Mouse (Mus musculus) kidney, postnatal 14 days (tissue): ENCODE measurements at regions not wholly inside any gene's neighbourhood (a gene's known extent, or its start where the extent isn't known, plus 50 kb on each side); places are given as distances from the start of the nearest gene placed in this dataset.
"Not testable (repeated sequence)": the region's sequence is repeated elsewhere in the genome, so short reads cannot be mapped to it uniquely, and the experiment has no call there.

Source experiments
- DNase-seq: peaks from one replicate; pipeline ENCODE4 v3.0.0; 2022; ENCODE audit warnings: mixed read lengths

DNA sequence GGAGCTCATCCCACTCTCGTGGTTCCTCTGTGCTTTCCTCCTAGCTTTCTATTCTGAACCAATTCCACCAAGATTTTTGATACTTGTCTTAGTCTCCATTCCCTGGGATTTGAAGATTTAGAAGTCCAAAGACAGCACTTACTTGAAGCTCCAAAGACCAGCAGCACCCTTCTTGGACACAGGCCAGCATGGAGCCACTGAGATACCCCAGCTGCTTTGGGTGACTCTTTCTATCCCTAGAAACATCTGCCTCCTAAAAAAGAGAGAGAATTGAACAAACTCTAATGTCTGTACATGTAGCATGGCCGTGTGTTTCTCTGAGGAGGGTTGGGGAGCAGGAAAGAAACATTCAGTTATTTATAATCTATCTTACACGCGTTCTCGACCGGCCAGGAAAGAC is 235.5 kb downstream of the Snx19 start:
- peak; percentile 49 for DNase-seq

DNA sequence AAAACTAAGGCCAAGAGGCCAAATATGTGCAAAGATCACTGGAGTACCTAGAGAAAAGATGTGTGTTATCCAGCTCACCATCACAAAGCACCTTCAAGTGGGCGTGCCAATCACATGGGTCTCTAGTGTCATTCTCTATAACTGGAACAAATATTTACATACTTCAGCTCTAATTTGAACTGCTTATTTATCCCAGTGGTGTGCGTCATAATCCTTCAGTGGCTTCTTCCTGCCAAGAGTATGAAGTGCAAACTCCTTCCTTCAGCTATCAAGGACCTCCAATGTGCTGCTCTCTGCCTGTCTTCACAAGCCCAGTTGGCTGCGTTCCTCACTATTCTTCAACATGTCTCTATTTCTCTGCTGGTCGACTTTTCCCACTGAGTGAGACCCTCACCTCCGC is 227.1 kb downstream of the Snx19 start:
- no peak for DNase-seq

DNA sequence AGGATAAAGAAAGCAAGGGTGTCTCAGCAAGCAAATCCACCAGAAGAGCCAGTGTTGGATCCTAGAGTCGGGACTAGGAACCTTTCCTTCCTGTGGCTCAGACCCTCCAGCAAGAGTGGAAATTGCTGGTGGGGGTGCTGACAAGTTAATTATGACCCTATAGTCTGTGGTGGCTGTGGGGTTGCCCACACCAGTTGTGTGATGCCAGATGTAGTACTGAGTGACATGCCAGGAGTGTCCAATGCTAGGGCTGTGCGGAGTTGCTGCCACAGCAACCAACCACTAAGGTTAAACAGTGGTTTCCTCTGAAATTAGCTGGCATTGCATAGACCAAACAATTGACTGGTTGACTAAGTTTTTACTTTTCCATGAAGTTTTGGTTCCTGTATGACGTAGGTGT is 226.3 kb downstream of the Snx19 start:
- DNase-seq: no peak

DNA sequence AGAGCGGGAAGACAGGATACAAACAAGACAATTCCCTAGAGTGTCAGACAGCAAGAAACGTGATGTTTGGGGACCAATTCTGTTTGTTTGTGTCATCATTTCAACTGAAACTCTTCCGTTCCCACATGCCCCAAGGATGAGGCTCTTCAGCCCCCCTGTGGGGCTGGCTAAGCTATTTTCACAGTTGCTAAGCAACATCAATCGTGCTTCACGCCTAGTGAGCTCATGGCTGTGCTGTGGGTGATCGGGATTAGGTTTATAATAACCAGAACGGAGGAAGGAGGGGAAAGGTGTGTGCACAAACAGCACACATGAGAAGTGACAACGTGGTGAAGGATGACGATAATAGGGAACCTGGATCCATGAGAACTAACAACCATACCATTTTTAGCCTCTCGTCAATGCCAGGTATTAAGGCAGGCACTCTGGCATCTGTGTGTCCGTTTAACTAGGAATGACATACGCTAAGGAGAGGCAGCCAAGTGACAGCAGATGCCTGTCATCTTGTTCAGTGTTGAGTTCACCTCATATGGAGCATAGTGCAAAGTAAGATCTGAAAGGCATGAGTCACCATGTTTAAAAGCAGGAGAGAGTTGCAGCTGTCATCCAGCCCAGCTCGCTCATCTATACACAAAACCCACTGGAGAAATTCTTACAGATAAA is 222.6 kb downstream of the Snx19 start:
- DNase-seq: no peak

DNA sequence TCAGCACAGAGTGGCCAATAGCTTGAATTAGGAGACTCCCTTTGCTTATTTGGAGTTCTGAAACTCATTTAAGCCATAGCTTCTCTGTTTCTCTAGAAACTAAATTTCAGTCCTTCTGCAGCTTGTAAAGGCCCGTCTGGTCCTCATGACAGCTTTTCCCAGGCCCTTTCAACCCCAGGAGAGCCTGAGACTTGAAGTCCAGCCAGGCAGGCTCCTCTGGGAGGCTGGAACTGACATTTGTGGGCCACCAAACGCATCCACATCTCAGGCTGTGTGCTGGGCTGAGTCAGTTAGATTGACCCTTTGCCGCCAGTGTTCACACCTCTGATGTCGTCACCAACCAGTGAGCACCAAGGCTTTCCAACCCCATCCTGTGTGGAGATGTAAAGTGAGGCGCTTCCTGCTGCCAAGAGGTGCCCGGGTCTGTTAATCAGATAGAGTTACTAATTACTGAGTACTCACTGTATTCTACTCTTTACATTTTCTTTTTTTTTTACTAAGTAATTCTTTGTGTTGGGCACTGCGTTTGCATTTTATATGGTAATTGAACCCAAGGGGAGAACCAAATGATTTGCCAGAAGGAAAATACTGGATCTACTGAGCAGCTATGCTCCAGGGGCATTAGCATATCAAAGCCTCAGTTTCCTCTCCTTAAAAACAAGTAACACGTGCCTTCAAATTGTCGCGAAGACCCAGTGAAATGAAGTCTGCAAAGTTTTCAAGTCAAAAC is 207.0 kb downstream of the Snx19 start:
- no peak for DNase-seq

DNA sequence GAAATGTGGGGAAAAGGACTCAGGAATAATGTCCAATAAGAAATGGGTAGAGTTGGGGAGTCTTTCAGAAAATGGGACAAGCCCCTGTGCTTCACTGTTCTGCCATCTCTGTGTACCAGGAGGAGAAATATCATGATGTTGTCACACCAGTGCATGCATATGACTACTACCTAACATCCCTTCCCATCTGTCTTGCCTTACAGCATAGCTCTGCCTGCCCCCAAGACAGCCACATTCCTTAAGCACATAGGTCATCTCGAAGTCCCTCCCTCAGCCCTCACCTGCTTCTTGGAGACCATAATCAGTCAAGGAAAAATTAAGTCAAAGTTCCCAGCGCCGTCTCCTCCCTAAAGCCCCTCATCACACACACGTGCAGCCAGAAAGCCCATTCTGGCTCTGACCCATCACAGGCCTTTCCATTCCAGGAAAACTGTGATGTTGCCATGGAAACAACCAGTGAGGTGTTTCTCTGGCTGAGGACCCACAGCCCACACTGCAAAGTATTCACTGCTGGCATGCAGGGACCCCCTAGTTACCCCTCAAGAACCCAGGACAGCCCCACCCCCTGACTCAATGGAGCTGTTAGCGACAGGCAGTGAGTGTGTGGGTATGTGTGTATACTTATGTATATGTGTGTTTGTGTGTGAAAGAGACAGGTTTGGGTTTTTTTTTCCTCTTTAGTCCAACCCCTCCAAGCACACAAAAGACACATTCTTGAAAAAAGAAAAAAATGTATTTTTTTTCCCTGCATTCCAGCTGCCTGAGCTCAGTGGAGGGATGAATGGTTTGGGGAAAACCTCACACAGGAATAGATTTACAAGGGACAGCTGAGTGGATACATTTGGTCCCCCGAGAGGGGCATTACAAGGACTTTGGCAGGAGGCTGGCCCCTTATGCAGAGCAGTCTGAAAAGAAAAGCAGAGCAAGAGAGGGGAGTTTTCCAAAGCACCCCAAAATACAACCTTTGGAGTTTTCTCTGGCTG is 205.5 kb downstream of the Snx19 start:
- DNase-seq: no peak

DNA sequence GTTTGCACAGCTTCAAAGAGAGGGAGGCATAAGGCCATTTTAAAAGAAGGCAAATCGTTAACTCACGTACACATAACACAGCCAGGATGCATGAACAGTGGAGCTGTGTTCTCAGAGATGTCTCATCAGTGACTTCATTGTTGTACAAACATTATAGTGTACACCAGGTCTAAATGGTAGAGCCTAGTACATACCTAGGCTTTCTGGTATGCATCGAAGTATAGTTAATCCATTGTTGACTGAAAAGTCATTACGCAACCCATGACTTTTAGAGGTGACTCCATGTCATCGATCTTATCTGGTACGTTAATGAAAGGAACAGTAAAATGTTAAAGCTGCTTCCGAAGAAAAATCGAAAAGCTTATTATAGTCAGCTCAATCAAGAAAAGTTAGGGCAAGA is 198.7 kb downstream of the Snx19 start:
- DNase-seq: no peak

DNA sequence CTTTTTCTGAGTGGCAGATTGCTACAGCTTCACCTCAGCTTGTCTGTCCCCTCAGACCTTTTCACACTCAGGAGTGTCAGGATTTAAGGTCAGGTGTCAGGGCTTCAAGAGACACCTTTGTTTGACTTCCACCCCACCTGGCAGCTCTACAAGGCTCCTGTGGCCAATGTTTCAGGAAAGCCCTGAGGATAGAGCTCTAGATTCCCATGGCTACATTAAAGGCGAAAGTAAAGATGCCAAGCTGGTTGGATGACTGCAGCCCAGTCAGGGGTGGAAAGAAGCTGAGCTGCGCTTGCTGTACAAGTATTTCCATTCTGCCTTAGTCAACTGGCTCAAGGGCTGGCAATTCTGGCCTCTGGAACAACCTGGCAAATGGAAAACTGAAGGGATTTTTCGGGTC is 198.2 kb downstream of the Snx19 start:
- DNase-seq: no peak

DNA sequence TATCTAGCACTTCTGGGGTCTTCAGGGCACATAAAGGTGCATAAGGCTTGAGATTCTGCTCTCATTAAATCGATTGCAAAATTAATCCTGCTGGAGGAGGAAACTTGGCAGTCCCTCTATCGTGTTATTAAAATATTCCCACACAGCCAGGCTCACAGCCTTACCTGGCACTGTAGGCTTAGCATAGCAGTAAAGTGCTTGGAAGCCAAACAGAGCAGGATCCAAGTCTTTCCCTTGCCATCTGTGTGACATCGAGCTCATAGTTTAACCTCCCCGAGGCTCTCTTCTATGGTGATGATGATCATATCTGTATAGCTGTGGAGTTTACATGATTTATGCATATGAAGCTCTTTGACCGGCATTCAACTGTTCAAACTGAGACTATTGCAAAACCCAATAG is 197.6 kb downstream of the Snx19 start:
- no peak for DNase-seq

DNA sequence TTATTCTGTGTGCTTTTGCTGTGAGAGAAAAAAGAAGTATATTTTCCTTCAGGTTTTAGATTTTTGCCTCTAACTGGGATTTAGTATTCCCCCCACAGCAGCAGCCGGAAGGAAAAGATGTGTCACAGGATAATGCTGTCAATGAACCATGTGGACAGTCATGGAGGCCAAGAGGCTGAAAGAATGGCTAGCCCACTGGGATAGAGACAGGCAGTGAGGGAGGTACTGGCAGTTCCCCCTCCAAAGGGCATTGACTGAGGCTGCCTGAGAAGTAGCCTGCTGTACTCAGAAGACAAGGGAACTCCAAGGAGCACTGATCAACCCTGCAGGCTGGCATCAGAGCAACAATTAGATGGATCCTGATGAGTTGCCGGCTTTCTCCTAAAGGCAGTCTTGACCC is 192.4 kb downstream of the Snx19 start:
- no peak for DNase-seq

DNA sequence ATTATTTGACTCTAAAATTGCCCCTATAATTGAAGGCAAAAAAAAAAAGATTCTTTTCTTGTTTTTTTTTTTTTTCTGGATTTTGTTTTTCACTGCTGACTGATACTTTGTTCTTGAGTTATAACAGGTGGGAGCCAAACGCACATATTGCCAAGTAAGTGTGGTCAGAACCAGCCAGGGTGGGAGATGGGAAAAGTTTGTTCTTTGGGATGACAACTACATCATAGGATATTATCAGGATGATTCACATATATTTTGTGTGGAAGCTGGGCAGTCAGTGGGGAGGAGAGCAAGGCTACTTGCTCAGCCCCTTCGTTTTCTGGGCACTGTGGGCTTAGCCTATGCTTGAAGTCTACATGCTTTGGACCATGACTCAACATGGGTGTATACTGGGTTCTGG is 191.3 kb downstream of the Snx19 start:
- DNase-seq: no peak

DNA sequence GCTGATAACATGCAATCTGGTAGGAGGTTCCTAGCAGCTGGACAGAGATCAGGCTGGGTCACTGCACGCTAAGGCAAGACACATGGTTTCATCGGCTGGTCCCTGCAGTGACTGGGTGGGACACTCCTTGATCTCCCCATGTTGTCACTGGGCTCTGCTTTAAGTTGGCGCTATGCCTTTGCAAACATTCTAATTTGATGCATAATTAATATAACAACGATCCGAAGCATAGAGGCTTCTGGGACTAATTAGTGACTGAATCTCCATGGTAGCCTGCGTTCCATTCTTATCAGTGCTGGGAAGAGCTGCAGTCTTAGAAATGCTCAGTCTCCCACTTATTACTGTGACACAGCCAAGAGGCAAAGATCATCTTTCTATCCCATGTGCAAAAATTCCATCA is 186.8 kb downstream of the Snx19 start:
- peak; percentile 58 for DNase-seq

DNA sequence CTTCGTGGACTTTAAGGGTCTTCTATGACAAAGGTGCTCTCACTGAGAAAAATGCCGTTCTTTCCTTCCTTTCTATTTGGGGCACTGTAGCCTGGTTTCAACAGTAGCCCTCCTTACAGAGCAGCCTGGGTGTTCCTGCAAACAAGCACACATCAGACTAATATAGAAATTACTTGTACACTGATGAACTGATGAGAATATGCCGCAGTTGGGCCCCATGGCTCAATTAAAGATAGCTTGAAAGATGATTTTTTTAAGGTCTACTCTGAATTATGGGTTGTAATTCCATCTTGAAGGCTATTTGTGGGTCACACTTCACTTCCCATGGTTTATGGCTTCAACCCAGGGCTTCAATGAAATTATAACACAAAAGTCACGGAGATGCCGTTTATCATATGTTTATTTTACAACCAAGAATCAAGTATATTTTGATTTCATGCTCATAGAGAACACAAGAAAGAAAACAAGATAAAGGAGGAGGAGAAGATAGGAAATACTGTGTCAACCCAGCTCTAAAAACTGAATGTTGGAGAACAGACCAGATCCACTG is 186.2 kb downstream of the Snx19 start:
- peak; percentile 21 for DNase-seq

DNA sequence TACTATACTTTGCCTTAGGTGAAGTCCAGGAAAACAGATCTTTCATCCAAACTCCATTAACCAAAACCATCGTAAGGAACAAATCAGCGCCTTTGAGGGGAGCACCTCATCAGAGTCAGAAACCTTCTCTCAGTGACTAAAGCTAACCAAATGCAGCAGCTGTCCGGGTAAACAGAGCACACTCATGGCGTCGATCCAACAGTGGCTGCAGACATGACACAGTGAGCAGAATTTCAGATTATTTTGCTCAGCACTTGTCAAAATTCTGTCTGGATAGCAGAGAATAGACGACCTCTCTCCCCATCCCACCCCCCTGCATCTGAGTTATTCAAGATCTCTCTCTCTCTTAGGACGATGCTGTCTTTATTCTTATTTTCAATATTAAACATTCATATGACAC is 183.4 kb downstream of the Snx19 start:
- no peak for DNase-seq

DNA sequence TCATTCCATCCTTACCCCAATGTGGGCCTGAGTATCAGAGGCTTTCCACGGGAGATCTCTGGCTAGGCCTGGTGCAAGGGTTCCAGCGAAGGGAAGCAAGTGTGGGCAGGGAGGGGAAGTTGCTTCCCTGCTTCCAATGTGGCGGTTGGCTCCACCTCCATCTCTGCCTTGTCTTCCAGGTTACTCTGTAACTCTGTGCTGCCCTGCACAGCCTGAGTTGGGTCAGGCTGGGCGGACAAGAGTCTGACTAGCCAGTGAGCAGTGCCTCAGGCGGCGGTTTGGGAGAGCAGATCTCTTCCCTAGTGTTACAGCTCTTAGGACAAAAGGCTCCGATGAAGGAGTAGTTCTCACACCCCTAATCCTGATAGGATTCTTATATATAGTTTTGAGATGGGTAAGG is 172.8 kb downstream of the Snx19 start:
- peak; percentile 7 for DNase-seq

DNA sequence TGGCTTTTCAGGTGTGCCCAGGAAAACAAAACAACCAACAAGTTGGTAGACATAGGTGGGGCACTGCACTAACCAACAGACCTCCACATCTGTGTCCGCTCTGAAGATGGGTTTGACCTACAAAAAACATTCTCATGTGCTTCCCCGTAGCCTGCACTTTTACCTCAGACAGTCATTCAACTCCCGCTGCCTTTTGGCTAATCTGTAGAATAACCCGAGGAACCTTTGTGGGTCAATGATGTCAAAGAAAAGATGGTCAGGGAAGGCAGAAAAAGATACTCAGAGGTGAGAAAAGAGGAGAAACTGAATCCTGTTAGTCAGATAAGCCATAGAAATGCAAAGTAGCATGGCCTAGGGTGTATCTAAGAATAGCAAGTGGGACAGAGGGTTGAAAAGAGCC is 170.8 kb downstream of the Snx19 start:
- no peak for DNase-seq

DNA sequence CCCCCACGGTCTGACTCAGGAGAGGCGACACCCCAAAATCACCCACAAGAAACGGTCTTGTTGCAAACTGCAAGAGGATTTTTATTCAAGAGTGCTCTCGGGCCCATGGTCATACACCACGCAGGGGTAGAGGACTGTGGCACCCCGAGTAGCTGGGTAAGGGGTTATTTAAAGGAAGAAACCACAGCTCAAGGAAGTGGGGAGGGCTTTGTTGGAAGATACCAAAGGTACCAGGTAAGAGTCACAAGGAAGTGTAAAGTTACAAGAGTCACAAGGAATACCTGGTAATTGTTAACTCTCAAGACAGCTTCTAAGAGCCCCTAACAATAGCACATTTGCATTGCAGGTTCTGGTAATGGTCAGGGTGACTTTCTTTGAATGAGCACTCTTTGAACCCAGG is 170.2 kb downstream of the Snx19 start:
- DNase-seq: not testable (repeated sequence)

DNA sequence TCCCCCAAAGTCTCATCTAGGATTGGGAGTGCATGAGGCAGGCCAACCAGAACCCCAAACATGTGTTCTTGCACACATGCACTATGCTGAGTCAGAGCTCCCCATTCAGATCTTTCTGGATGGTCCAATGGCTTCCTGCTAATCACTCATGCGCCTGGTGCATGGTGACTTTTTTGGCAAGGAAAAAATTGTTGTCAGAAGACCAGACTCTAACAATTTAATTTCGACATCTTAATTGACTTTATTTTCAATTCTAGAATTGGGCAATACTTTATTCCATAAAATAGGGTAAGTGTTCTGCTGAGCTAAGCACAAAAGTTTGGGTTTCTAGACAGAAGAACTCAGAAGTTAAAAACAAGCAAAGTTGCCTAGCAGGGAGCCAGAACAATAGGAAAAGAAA is 165.7 kb downstream of the Snx19 start:
- DNase-seq: no peak

DNA sequence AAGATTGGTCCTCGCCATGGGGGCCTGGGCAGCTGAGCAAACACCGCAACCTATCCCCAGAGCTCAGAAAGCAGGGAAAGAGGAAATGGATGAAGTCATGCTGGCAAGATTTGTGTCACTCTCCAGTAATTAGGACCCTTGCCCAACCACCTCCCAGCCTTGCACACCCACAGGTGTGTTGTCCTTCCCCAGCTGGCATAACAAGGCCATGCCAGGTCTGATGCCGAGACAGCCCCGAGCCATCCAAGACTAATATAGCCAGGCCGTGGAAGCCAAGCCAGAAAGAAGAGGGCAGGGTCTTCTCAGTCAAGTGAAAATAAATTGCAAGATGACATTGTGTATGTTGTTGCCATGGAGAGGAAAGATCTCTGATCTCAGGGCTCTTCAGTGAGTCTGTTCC is 164.3 kb downstream of the Snx19 start:
- DNase-seq: no peak

DNA sequence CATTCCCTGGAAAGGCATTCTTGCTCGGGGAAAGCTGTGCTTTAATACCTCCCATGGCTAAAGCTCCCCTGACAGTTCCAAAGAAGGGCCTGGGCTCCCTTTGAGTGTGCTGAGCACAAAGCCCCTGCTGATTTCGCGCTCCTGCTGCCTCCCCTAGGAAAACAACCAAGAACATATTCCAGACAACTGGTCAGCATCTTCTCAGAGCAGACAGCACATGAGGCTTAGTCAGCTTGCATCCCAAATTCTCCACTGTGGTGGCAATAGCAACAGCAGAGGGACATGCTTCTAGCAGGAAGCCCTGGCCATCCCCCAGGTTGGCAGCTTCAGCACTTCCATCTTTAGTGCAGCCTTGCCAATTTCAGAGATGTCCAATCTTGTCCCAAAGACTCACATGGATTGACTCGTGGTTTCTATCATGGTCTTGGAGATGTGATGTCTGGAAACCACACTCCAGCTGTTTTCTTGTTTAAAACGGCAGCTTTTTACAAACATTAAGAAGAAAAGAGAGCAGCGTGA is 163.8 kb downstream of the Snx19 start:
- DNase-seq: no peak

DNA sequence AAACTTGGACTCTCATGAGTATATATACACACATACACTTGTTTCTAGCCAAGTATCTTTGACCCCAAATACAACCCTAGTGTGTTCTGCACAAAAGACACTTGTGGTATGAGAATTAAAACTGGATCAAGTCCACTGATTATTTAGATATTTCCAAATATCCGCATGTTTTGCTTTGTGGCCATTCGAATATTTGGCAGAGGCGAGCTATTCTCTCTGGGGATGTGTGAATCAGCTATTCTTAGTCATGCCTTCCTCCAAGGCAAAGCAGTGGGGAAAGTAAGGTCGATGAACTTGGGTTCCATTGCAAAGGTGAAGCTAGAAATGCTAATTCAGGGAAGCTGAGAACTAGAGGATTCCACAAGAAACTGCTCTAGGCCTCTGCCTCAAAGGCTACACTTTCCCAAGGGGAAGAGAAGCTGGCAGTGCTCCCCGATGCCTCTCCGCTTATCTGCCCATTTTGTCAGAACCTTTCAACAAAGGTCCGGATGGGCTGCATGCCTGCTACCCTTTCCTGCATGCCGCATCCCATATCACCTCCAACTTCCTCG is 154.4 kb downstream of the Snx19 start:
- peak; percentile 6 for DNase-seq

DNA sequence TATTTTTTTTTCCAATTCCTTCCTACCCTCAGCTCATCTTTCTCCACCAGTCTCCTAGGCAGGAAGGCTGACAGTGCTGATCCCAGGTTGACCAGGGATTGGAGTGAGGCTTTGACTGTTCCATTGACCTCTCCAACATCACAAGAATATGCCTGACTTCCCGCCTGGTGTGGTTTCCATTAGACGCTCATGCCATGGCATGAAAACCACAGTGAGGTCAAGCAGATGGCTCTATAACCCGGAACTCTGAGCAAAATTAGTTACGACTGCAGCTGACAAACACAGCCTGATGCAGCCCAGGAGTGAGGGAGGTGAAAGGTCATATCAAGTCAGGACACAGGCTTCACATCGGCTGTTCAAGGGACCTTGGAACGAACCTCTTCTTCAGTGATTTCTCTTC is 153.6 kb downstream of the Snx19 start:
- no peak for DNase-seq

DNA sequence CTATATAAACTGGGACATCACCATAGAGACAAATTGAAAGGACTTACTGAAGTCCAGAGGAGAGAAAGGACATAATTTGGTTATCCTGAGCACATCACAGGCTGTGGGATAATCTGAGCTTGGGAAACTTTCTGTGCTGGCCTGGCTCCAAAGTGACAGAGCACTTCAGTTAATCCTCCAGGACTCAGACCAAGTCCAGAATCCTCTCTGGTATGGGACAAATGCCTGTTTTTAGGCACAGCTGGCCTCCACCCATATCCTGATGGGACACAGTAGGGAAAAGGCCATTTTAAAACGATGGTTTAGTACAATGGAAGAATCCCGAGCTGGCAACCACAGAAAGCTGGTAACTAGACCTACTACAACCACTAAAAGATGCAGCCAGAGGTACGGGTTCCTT is 151.3 kb downstream of the Snx19 start:
- DNase-seq: no peak
